Mouse (Mus musculus) CD4-positive helper T cell, adult 2 months (primary cell): ENCODE data around the gene Ncf1.

Source experiments
- DNase-seq: peaks from one replicate; pipeline ENCODE4 v3.0.0-alpha.2; 2012; ENCODE audit warnings: low read depth, missing footprints, low spot score

Gene Ncf1

GRCm38 (mm10) chr5:134244890-134245289, 15.5 kb upstream of the Ncf1 start:
- DNase-seq: no peak

GRCm38 (mm10) chr5:134243661-134244436, 14.4 kb upstream of the Ncf1 start:
- DNase-seq: peak; percentile 75

GRCm38 (mm10) chr5:134241831-134242230, 12.4 kb upstream of the Ncf1 start:
- no peak for DNase-seq

- DNase-seq: no peak
These were observed 8.7 kb upstream of the Ncf1 start for GRCm38 (mm10) chr5:134237936-134238760.

- DNase-seq: no peak
These were observed 8.1 kb upstream of the Ncf1 start for GRCm38 (mm10) chr5:134237508-134237907.

GRCm38 (mm10) chr5:134236796-134237195, 7.4 kb upstream of the Ncf1 start:
- DNase-seq: peak; percentile 94

- no peak for DNase-seq
These were observed 6.8 kb upstream of the Ncf1 start for GRCm38 (mm10) chr5:134236241-134236640.

- DNase-seq: no peak
These were observed 5.7 kb upstream of the Ncf1 start for GRCm38 (mm10) chr5:134235111-134235510.

GRCm38 (mm10) chr5:134234205-134234604, 4.8 kb upstream of the Ncf1 start:
- DNase-seq: peak; percentile 76

- peak; percentile 58 for DNase-seq
These were observed 3.8 kb upstream of the Ncf1 start for GRCm38 (mm10) chr5:134233244-134233651.

GRCm38 (mm10) chr5:134232568-134232967, 3.1 kb upstream of the Ncf1 start:
- peak; percentile 68 for DNase-seq

GRCm38 (mm10) chr5:134232111-134232510, 2.7 kb upstream of the Ncf1 start:
- peak; percentile 86 for DNase-seq

- peak; percentile 26 for DNase-seq
These were observed 2.0 kb upstream of the Ncf1 start for GRCm38 (mm10) chr5:134231376-134231775.

- no peak for DNase-seq
These were observed 1.2 kb downstream of the Ncf1 start for GRCm38 (mm10) chr5:134228249-134228638.

- peak; percentile 72 for DNase-seq
These were observed 1.7 kb downstream of the Ncf1 start for GRCm38 (mm10) chr5:134227574-134228248.

- no peak for DNase-seq
These were observed 2.5 kb downstream of the Ncf1 start for GRCm38 (mm10) chr5:134226946-134227345.

GRCm38 (mm10) chr5:134225110-134225901, 4.1 kb downstream of the Ncf1 start:
- no peak for DNase-seq

GRCm38 (mm10) chr5:134221708-134222150, 7.7 kb downstream of the Ncf1 start:
- no peak for DNase-seq

GRCm38 (mm10) chr5:134221278-134221677, 8.1 kb downstream of the Ncf1 start:
- DNase-seq: no peak

GRCm38 (mm10) chr5:134217900-134218299, 11.5 kb downstream of the Ncf1 start:
- no peak for DNase-seq
